Comparison of ENCODE assay signal across 8 mouse cellular contexts in the genomic region with DNA sequence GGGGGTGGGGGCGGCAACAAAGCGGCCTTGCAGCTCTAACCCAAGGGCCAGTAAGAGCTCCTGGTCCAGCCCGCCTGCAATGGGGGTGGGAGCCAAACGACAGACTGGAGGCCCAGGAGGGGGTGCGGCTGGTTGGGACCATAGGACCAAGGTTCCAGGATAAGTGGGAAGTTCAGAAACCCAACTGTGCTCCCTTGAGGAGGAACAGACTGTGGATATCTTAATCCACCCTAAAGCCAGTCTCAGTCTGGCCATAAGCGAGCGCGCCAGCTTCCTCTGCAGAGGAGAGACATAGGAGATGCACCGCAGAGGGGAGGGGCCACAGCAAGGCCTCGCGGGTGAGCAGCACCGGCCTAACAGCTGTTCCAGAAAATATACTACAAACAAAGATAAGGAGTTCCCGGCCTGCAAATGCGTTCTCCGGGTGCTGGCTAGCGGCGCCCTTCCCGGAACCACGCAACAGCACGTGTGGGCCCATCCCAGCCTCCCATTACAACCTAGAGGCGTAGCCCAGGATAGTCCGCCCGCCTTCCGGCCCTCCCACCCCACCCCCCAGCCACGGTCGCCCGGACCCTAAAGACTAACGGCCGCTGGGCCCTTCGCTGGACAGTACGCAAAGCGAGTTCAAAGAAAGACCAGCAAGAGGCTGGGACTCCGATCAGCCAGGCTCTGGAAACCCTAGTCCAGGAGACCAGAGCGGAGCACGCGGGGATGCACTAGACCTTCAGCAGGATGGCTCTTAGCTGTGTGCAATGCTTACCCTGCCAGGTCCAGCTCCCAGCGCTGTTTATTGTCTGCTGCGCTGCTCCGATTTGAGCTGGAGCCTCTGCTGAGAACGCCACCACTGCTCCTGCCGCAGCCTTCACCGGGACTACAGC. TPM values are rescaled to one million over a fixed set of nuclear protein-coding genes. Genes with fewer than 3 reads are reported as not detected.
DNase-seq lines count a peak whose midpoint lies in the region; ATAC-seq and TF ChIP-seq lines count a peak whose summit lies in the region.

No protein-coding gene starts in this region.

- H3ac ChIP-seq in C2C12 (ENCODE audit: control insufficient read depth, insufficient read length, low read depth), result peak overlapping the region; percentile 79

- H3K36me3 ChIP-seq in C2C12 (ENCODE audit: control insufficient read depth, insufficient read depth), result no peaks in the 10 kb centered on the region
- no peaks in the 10 kb centered on the region for H3K36me3 ChIP-seq in embryonic facial prominence, embryonic 12.5 days
- H3K36me3 ChIP-seq in kidney, embryonic 16.5 days (ENCODE audit: insufficient read depth, low read length), result no peaks in the 10 kb centered on the region
- H3K36me3 ChIP-seq in liver, embryonic 12.5 days, result no peaks in the 10 kb centered on the region

- peak overlapping the region; percentile 41 for H3K4me3 ChIP-seq in C2C12 (ENCODE audit: insufficient read depth, poor library complexity, severe bottlenecking)
- peak overlapping the region; percentile 55 for H3K4me3 ChIP-seq in embryonic facial prominence, embryonic 12.5 days
- peak overlapping the region; percentile 65 for H3K4me3 ChIP-seq in kidney, embryonic 16.5 days (ENCODE audit: low read length)
- peak overlapping the region; percentile 62 for H3K4me3 ChIP-seq in liver, embryonic 12.5 days

- H3K4me1 ChIP-seq in embryonic facial prominence, embryonic 12.5 days, result no peaks in the 10 kb centered on the region
- peaks cover 7% of the 10 kb centered on the region; the same call in 1 of the 2 replicates for H3K4me1 ChIP-seq in kidney, embryonic 16.5 days (ENCODE audit: insufficient read depth, low read length)
- H3K4me1 ChIP-seq in liver, embryonic 12.5 days, result peaks cover 11% of the 10 kb centered on the region; the same call in 1 of the 2 replicates

- H3K9me3 ChIP-seq in embryonic facial prominence, embryonic 12.5 days, result no peaks in the 10 kb centered on the region
- no peaks in the 10 kb centered on the region for H3K9me3 ChIP-seq in kidney, embryonic 16.5 days (ENCODE audit: low read length)
- no peaks in the 10 kb centered on the region for H3K9me3 ChIP-seq in liver, embryonic 12.5 days (replicated peaks)

- no peaks in the 10 kb centered on the region for H3K79me2 ChIP-seq in C2C12 (ENCODE audit: control insufficient read depth, insufficient read depth)

- peak; percentile 77 for ATAC-seq in embryonic facial prominence, embryonic 12.5 days (ENCODE audit: insufficient number of reproducible peaks, insufficient read depth, low FRiP score, low TSS enrichment)
- ATAC-seq in kidney, embryonic 16.5 days (ENCODE audit: low FRiP score, low TSS enrichment), result peak; percentile 77
- peak; percentile 83 for ATAC-seq in liver, embryonic 12.5 days

- no peak for TF ChIP-seq CTCF in C2C12 (IDR thresholded peaks at IDR 0.05; ENCODE audit: control insufficient read depth, insufficient read depth, insufficient read length)

- 19% methylated on average over 42 of the region's 42 CpGs for WGBS in embryonic facial prominence, embryonic 12.5 days
- 26% methylated on average over 42 of the region's 42 CpGs for WGBS in kidney, embryonic 16.5 days
- WGBS in liver, embryonic 12.5 days (ENCODE audit: insufficient replicate concordance), result 11% methylated on average over 39 of the region's 42 CpGs

- peak overlapping the region; percentile 54 for H3K4me2 ChIP-seq in embryonic facial prominence, embryonic 12.5 days (replicated peaks)
- H3K4me2 ChIP-seq in kidney, embryonic 16.5 days (replicated peaks; ENCODE audit: low read depth, low read length), result peak overlapping the region; percentile 61
- H3K4me2 ChIP-seq in liver, embryonic 12.5 days, result peak overlapping the region; percentile 76

- DNase-seq in adrenal gland, adult 8-10 months, result peak; percentile 21
- peak; percentile 24 to 58 for DNase-seq in heart, adult 9 months (ENCODE audit: low spot score in 2 of 2)
- peak; percentile 60 for DNase-seq in naive thymus-derived CD4-positive, alpha-beta T cell, adult 2 months (ENCODE audit: low read depth)
- DNase-seq in testis, postnatal 10 days (ENCODE audit: low spot score), result peak; percentile 58

- no peaks in the 10 kb centered on the region for H3K79me3 ChIP-seq in C2C12 (ENCODE audit: low read depth)

- peak overlapping the region; percentile 52 for H3K9ac ChIP-seq in embryonic facial prominence, embryonic 12.5 days
- peak overlapping the region; percentile 66 for H3K9ac ChIP-seq in kidney, embryonic 16.5 days (replicated peaks; ENCODE audit: low read length)
- peak overlapping the region; percentile 61 for H3K9ac ChIP-seq in liver, embryonic 12.5 days

- no peaks in the 10 kb centered on the region for H3K27me3 ChIP-seq in C2C12 (ENCODE audit: control insufficient read depth, insufficient read depth, insufficient read length)
- no peaks in the 10 kb centered on the region for H3K27me3 ChIP-seq in embryonic facial prominence, embryonic 12.5 days
- H3K27me3 ChIP-seq in kidney, embryonic 16.5 days (ENCODE audit: insufficient read depth, low read length), result no peaks in the 10 kb centered on the region
- H3K27me3 ChIP-seq in liver, embryonic 12.5 days (replicated peaks), result no peaks in the 10 kb centered on the region

- peak overlapping the region; percentile 83 for H3K27ac ChIP-seq in embryonic facial prominence, embryonic 12.5 days
- H3K27ac ChIP-seq in kidney, embryonic 16.5 days (ENCODE audit: low read length), result peak overlapping the region; percentile 88
- H3K27ac ChIP-seq in liver, embryonic 12.5 days, result peak overlapping the region; percentile 86

TF ChIP-seq in C2C12, 6 proteins besides CTCF, POLR2A, EP300 and RAD21:
- TF ChIP-seq CEBPB (IDR thresholded peaks at IDR 0.05; ENCODE audit: low read depth), result no peak
- TF ChIP-seq FOSL1 (IDR thresholded peaks at IDR 0.05; ENCODE audit: insufficient read depth, low read length, poor library complexity, severe bottlenecking), result no peak
- TF ChIP-seq MAX (IDR thresholded peaks at IDR 0.05), result no peak
- TF ChIP-seq USF1 (IDR thresholded peaks at IDR 0.05; ENCODE audit: low read depth), result no peak
- no peak for TF ChIP-seq MYOD1 (IDR thresholded peaks at IDR 0.05; ENCODE audit: control insufficient read depth, insufficient read length, low read depth)
- TF ChIP-seq MYOG (IDR thresholded peaks at IDR 0.05; ENCODE audit: control insufficient read depth, extremely low read depth, insufficient read length), result no peak
TF ChIP-seq in C2C12: peak in this region for 0.

RNA-seq across cellular contexts. Expression of a gene that starts 0.5 kb away (rescaled TPM):
- polyA plus RNA-seq in C2C12 (2012; fragmentation: generic; extraction: Trizol), result 1.6 TPM
- total RNA-seq in adrenal gland, adult 8-10 months (2022), result 10 to 100 TPM in 2 of 4 experiments, 1 to 10 TPM in 2; 9.0 to 13.9 (median 10.8) TPM
- 12.8 and 13.3 TPM in 2 replicates for polyA plus RNA-seq in embryonic facial prominence, embryonic 12.5 days (2016; fragmentation: Nextera tagmentation; extraction: Ambion mirVana)
- polyA plus RNA-seq in kidney, embryonic 16.5 days (2015; fragmentation: Nextera tagmentation; extraction: Ambion mirVana), result 10.4 TPM in 2 replicates
- polyA plus RNA-seq in liver, embryonic 12.5 days (2016; fragmentation: Nextera tagmentation; extraction: Ambion mirVana), result 3.5 and 3.6 TPM in 2 replicates

Comparison
In these comparisons a context has a peak if more than half of its experiments do, and no peak if none do; other contexts are left out.
1. Peak in every context shown above with its lines: DNase-seq, ATAC-seq, H3K4me3 ChIP-seq and H3K27ac ChIP-seq.